Mouse (Mus musculus) forebrain, embryonic 13.5 days (tissue): ENCODE measurements around the gene Olfr957. TPM values are rescaled to one million over a fixed set of nuclear protein-coding genes. Genes with fewer than 3 reads are reported as not detected.

Experiments
- ATAC-seq: fragments of 200-750 bp; cut with Nextera tagmentation; 2 replicates; pipeline ENCODE4 v1.8.0; 2017
- H3K27ac ChIP-seq: fragments of 300-500 bp; sonication (generic); 2 replicates; pipeline ENCODE4 v1.5.1; 2015; ENCODE audit warnings: inconsistent platforms, mild to moderate bottlenecking, moderate library complexity
- H3K27me3 ChIP-seq: fragments of 300-500 bp; sonication (generic); 2 replicates; pipeline ENCODE4 v1.6.1; 2015; ENCODE audit warnings: mild to moderate bottlenecking, inconsistent platforms
- H3K36me3 ChIP-seq: fragments of 300-500 bp; sonication (generic); 2 replicates; pipeline ENCODE4 v1.6.1; 2015; ENCODE audit warnings: mild to moderate bottlenecking, inconsistent platforms; ENCODE audit not compliant: poor library complexity, severe bottlenecking
- H3K4me1 ChIP-seq: fragments of 300-500 bp; sonication (generic); 2 replicates; pipeline ENCODE4 v1.6.1; 2015; ENCODE audit warnings: inconsistent platforms
- H3K4me2 ChIP-seq: fragments of 300-500 bp; sonication (generic); 2 replicates; pipeline ENCODE4 v1.6.1; 2015; ENCODE audit warnings: inconsistent platforms, mild to moderate bottlenecking, moderate library complexity
- H3K4me3 ChIP-seq: fragments of 300-500 bp; sonication (generic); 2 replicates; pipeline ENCODE4 v1.5.1; 2015; ENCODE audit warnings: mild to moderate bottlenecking, inconsistent platforms
- H3K9ac ChIP-seq: fragments of 300-500 bp; sonication (generic); 2 replicates; pipeline ENCODE4 v1.6.1; 2015; ENCODE audit warnings: mild to moderate bottlenecking, inconsistent platforms
- H3K9me3 ChIP-seq: fragments of 300-500 bp; sonication (generic); replicated peaks from 2 replicates; pipeline ENCODE4 v1.6.1; 2016; ENCODE audit warnings: inconsistent platforms
- WGBS: fragments of 180-500 bp; shearing (Covaris S2); methylation state at CpG from one replicate; pipeline ENCODE4 v1.1.7; 2015; 5-methylcytosine and 5-hydroxymethylcytosine counted together
- polyA plus RNA-seq: library from polyadenylated mRNA; unstranded; fragments of >200 nt; fragmentation: Nextera tagmentation; extraction: Ambion mirVana; gene quantifications from 2 replicates; pipeline ENCODE4 v1.2.1, GENCODE M21; 2015

Olfr957 gene
- not detected in 2 replicates for polyA plus RNA-seq

DNA sequence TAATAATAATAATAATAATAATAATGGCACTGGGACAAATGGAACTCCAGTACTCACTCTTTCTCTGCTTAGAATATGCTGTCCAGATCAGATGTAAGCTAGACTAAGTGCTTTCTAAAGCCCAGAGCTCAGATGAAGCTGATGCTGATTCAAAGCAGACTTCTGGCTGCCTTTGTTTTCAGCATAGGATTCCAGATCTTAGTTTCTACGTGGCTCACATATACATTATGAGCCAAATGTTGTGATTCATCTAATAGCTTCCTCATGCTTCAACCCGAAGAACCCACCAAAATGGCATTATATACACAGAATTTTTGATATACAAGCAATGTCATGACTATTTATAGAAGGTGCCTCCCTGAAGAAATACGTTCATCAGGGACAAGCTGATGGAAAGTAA lies at the start of gene Olfr957:
Olfr957 (minus strand) TSS at position 279 of the 400 bp plus-strand sequence.
- no peak within 1 kb of the TSS for H3K4me2 ChIP-seq
- no peak for ATAC-seq
- H3K9me3 ChIP-seq = no peaks in the 10 kb centered on the region
- 81% methylated on average over 3 of the region's 3 CpGs for WGBS
- no peak within 1 kb of the TSS for H3K9ac ChIP-seq
- no peaks in the 10 kb centered on the region for H3K36me3 ChIP-seq
- H3K4me3 ChIP-seq = no peak within 1 kb of the TSS
- H3K27ac ChIP-seq = no peak within 1 kb of the TSS
- H3K27me3 ChIP-seq = no peaks in the 10 kb centered on the region
- H3K4me1 ChIP-seq = no peaks in the 10 kb centered on the region

DNA sequence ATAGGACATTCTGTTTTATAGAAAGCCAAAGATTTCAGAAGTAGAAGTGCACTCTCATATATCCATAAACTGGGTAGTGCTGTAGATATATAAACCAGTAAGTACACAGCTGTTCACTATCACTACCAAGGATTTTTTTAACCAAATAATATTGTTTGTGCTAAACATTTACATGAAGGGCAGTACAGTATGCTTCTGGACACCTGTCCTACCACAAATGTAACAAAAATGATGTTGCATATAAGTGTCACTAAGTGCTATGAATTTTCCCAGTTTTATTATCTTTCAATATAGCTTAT lies 42.7 kb upstream of the Olfr957 start:
- H3K4me1 ChIP-seq = peaks cover 9% of the 10 kb centered on the region; the same call in 1 of the 2 replicates
- no peaks in the 10 kb centered on the region for H3K9me3 ChIP-seq
- H3K9ac ChIP-seq = no peak overlapping the region
- ATAC-seq = peak; percentile 61
- no peak overlapping the region for H3K4me2 ChIP-seq
- H3K27me3 ChIP-seq = no peaks in the 10 kb centered on the region
- no peak overlapping the region for H3K4me3 ChIP-seq
- no peaks in the 10 kb centered on the region for H3K36me3 ChIP-seq
- peak overlapping the region; percentile 65 for H3K27ac ChIP-seq

DNA sequence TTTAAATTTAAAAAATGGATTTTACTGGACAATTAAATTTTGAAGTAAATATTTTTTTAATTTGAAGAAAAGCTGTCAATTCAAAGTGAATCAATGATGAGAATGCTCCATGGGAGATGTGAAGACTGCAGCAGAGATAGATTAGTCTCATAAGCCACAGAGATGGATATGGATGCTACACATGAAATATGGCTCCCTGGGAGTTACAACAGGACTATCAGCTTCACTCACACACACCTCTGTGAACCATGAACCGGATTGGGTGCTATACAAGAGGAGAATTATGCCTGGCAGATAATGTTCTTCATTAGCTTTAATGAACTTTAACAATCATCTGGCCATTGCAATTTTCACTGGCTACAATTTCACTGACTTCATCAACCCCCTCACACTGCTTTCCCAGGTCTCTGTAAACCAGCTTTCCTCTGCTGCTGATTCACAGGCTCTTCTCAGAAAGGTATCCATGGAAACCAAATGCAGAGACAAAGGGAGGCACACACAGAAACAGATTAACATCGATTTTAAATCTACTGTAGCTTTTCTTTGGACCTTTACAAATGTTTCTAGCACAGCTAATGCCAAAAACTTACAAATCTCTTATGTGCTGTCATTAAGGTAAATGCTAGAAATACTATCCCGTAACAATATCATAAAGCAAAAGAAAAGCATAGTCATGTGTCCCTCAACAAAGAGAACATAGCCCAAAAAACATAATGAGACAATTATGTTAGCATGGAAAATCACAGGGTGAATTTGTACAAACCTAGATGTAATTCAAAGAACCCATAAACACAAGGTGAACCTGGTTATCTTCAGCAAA lies 42.1 kb upstream of the Olfr957 start:
- H3K4me1 ChIP-seq = peaks cover 9% of the 10 kb centered on the region; the same call in 1 of the 2 replicates
- no peaks in the 10 kb centered on the region for H3K36me3 ChIP-seq
- ATAC-seq = peak; percentile 95
- 15% methylated on average over 3 of the region's 3 CpGs for WGBS
- no peak overlapping the region for H3K4me3 ChIP-seq
- no peaks in the 10 kb centered on the region for H3K27me3 ChIP-seq
- H3K4me2 ChIP-seq = no peak overlapping the region
- no peak overlapping the region for H3K9ac ChIP-seq
- no peaks in the 10 kb centered on the region for H3K9me3 ChIP-seq
- peak overlapping the region; percentile 65 for H3K27ac ChIP-seq

DNA sequence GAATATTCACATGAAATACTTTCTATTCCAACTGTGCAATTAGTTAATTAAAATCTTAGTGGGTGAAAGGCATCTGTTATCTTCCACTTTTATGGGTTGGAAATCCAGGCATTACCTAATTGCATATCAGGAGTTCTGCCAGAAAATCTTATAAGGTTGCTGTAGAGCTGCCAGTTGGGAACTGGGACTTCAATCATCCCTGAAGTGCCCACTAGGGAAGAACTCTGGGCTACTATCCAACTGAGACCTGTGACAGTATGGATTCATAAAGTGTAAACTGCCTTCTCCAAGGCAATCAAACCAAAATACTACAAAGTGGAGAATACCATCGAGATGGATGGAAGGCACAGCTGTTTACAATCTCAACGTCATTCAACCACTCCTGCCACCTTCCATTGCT lies 38.3 kb upstream of the Olfr957 start, which contains the start of gene Olfr958:
Olfr958 (minus strand) TSS at position 109 of the 400 bp plus-strand sequence.
- Histone ChIP-seq H3K36me3 (no peaks in the 10 kb centered on the region), H3K9me3 (no peaks in the 10 kb centered on the region), H3K4me3 (no peak within 1 kb of the TSS), H3K4me1 (peaks cover 9% of the 10 kb centered on the region; the same call in 1 of the 2 replicates), H3K27me3 (no peaks in the 10 kb centered on the region), H3K4me2 (no peak within 1 kb of the TSS), H3K27ac (no peak within 1 kb of the TSS), H3K9ac (no peak within 1 kb of the TSS)
- 72% methylated on average over 2 of the region's 2 CpGs for WGBS
- peak; percentile 34 for ATAC-seq

DNA sequence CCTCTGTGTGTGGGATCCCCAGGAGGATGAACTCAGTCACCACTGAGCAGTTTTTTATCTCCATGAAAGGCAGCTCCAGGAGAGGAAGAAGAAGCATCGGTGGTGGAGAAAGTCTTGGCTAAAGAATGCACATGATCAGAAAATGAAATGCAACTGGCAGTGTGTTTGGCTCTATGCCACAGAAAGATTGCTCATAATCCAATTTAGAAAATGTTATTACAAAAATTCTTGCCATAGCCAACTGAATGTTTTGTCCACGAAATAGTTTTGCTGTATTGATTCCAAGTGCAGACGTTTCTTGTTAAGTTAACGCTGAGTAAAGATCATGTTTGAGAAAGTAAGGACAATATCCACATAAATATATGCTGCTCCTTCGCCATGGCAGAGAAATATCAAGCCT lies 35.2 kb upstream of the Olfr957 start:
- 81% methylated on average over 5 of the region's 5 CpGs for WGBS
- ATAC-seq = no peak
- H3K27ac ChIP-seq = no peak overlapping the region
- H3K4me2 ChIP-seq = no peak overlapping the region
- no peaks in the 10 kb centered on the region for H3K27me3 ChIP-seq
- no peak overlapping the region for H3K9ac ChIP-seq
- H3K4me3 ChIP-seq = no peak overlapping the region
- H3K36me3 ChIP-seq = no peaks in the 10 kb centered on the region
- no peaks in the 10 kb centered on the region for H3K4me1 ChIP-seq
- H3K9me3 ChIP-seq = no peaks in the 10 kb centered on the region

DNA sequence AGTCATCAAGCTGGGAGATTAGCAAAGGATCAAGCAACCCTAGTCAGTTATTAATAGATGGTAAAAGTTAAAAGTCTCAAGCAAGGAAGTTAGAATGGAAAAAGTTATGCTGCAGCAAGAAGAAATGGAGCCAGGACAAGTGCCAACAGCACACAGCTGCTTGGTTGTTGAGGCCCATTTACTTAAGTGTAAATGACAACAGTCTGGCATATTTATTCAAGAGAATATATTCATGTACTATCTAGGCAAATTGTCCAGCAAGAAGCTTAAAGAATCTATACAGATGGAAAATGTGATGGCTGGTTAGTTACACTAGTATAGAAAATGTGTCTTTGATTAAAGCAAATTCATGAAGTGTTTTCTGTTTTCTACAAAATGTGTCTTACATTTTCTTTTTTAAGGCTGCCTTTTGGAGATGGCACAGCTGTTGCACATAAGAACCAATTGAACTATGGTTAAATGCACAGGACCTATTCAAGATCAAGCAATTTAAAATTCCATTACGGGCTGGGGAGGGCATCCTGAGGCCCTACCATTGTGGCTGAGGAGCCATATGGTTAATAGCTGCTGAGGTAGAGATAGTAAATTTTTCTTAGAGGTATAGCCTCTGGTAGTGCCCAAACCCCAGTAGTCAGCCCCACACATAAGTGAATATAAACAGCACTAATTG lies 8.1 kb upstream of the Olfr957 start:
- no peak for ATAC-seq
- Histone ChIP-seq H3K27me3 (no peaks in the 10 kb centered on the region), H3K4me1 (no peaks in the 10 kb centered on the region), H3K4me2 (no peak overlapping the region), H3K9me3 (no peaks in the 10 kb centered on the region), H3K9ac (no peak overlapping the region), H3K27ac (no peak overlapping the region), H3K36me3 (no peaks in the 10 kb centered on the region), H3K4me3 (no peak overlapping the region)
- WGBS = 82% methylated on average over 1 of the region's 1 CpGs

DNA sequence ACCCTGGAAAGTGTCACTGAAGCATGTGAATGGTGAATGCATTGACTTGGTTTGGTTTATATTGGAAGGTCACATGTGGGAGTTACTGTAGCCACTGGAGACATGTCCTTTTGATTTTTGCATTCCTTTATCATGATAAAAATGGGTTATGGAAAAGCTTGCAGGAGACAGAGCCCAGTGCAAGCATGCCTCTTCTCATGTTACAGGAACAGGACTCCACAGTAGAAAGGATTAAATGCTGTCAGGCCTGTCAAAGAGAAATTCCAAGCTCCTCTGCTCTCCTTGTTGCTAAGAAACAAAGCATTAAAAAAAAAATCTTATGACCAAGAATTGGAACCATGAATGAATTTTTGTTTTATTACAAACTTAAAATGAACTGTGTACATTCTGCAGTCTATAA lies 3.0 kb upstream of the Olfr957 start:
- Histone ChIP-seq H3K4me2 (no peak overlapping the region), H3K9me3 (no peaks in the 10 kb centered on the region), H3K27ac (no peak overlapping the region), H3K36me3 (no peaks in the 10 kb centered on the region), H3K4me3 (no peak overlapping the region), H3K27me3 (no peaks in the 10 kb centered on the region), H3K9ac (no peak overlapping the region), H3K4me1 (no peaks in the 10 kb centered on the region)
- no peak for ATAC-seq

DNA sequence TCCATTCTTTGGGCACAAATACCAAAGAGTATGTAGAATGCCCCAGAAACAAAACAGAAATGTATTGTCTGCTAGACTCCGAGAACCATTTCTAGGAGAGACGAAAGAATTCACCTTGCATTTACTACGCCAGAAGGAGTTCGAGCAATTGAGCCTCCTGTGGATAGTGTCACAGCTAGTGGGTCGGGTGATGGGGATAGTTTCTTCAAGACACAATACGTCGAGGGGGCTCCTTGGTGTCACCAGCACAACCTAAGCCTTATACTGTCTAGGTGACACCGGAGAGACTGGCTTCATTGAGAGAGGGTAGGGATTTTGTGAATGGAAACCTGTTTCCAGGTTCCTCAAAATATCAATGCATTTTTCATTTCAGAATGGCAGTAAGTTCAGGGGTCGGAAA lies 6.2 kb downstream of the Olfr957 start:
- no peak overlapping the region for H3K27ac ChIP-seq
- no peaks in the 10 kb centered on the region for H3K4me1 ChIP-seq
- H3K27me3 ChIP-seq = no peaks in the 10 kb centered on the region
- no peaks in the 10 kb centered on the region for H3K9me3 ChIP-seq
- WGBS = 82% methylated on average over 9 of the region's 9 CpGs
- ATAC-seq = peak; percentile 41
- no peaks in the 10 kb centered on the region for H3K36me3 ChIP-seq
- H3K4me3 ChIP-seq = no peak overlapping the region
- H3K4me2 ChIP-seq = no peak overlapping the region
- H3K9ac ChIP-seq = no peak overlapping the region

DNA sequence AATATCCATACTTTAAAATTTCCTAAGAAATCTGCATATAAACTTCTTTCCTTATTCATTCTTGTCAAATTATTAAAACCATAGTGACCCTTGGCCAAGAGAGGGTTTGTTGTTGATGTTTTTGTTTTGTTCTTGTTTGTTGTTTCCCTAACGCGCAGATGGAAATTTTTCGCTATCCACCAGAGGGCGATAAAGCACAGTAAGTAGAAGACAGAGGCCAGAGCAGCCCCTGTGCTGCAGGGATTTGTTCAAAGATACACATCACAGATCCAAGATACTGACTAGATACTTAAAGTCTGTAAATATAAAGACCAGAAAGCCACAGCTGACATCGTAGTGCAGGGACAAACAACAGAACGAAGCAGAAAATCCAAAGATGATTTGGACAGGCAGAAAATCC lies 6.6 kb downstream of the Olfr957 start:
- no peak overlapping the region for H3K4me2 ChIP-seq
- WGBS = 15% methylated on average over 6 of the region's 6 CpGs

DNA sequence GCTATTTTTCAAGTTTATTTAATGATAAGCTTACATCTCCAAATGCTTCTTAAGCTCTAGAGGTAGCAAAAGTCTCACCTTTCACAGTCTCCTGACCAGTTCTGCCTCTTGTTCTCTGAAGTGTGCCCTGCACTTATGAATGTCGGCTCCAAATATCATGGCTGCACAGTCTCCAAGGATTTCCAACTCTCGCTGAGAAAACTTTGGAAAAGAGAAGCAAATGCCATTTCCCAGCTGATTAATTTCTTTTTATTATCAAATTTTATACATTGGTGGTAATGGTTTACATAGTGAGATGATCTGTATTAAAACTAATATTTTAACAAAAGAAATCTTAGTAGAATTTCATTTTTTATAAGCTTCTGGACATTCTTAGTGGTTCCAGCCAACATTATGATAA lies 21.7 kb downstream of the Olfr957 start, which contains the start of gene Olfr44:
Olfr44 (minus strand) TSS at position 101 of the 400 bp plus-strand sequence.
- no peak for ATAC-seq
- WGBS = 93% methylated on average over 2 of the region's 2 CpGs

More for the DNA sequence above, 6.6 kb downstream of the Olfr957 start:
- no peaks in the 10 kb centered on the region for H3K36me3 ChIP-seq
- no peak overlapping the region for H3K9ac ChIP-seq
- no peaks in the 10 kb centered on the region for H3K27me3 ChIP-seq
- H3K9me3 ChIP-seq = no peaks in the 10 kb centered on the region
- peak; percentile 83 for ATAC-seq
- H3K4me1 ChIP-seq = no peaks in the 10 kb centered on the region
- H3K27ac ChIP-seq = no peak overlapping the region
- no peak overlapping the region for H3K4me3 ChIP-seq

DNA sequence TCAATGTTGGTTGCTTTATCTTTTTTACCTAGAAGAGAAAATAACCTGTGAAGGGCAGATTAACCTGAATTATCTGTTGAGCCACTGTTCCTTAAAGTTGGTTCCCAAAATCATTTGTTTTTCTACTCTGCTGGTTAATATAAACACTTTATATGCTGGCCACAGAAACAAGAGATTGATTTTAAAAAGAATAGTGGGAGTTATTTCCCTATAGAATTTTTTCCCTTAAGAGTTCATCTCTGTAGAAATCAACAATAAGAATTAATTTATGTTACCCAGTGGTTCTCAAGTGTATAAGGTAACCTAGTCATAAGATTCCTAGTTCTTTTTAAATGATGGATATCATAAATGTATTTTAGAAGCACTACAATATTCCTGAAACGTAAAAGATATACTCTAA lies 43.8 kb downstream of the Olfr957 start, which contains the start of gene Olfr955:
Olfr955 (minus strand) TSS at position 101 of the 400 bp plus-strand sequence.
- H3K36me3 ChIP-seq = no peaks in the 10 kb centered on the region
- no peak within 1 kb of the TSS for H3K4me3 ChIP-seq
- 59% methylated on average over 1 of the region's 1 CpGs for WGBS
- no peak within 1 kb of the TSS for H3K4me2 ChIP-seq
- no peaks in the 10 kb centered on the region for H3K27me3 ChIP-seq
- no peak within 1 kb of the TSS for H3K27ac ChIP-seq
- no peak within 1 kb of the TSS for H3K9ac ChIP-seq
- ATAC-seq = no peak
- H3K4me1 ChIP-seq = no peaks in the 10 kb centered on the region
- no peaks in the 10 kb centered on the region for H3K9me3 ChIP-seq

More for the DNA sequence above, 21.7 kb downstream of the Olfr957 start, which contains the start of gene Olfr44:
- Histone ChIP-seq H3K27me3 (no peaks in the 10 kb centered on the region), H3K4me1 (no peaks in the 10 kb centered on the region), H3K9ac (no peak within 1 kb of the TSS), H3K4me2 (no peak within 1 kb of the TSS), H3K27ac (no peak within 1 kb of the TSS), H3K4me3 (no peak within 1 kb of the TSS), H3K36me3 (no peaks in the 10 kb centered on the region), H3K9me3 (no peaks in the 10 kb centered on the region)
